Mouse (Mus musculus): ENCODE measurements at regions not wholly inside any gene's neighbourhood (a gene's known extent, or its start where the extent isn't known, plus 50 kb on each side); places are given as distances from the start of the nearest gene placed in this dataset.

DNA sequence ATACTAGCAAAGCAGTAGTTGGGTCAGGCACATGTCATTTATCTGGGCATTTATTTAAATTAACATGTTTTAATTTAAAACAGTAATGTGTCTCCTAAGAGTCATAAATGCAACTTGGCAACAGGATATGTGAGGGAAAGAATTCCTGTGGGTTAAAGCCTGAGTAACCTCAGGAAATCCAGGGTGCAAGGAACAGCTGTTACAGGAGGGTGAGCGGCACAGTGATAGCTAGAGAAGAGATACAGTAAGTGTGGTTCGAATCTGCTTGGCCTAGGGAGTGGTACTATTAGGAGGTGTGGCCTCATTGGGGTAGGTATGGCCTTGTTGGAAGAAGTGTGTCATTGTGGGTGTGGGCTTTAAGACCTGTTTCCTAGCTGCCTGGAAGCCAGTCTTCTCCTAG lies 66.3 kb upstream of the Slc30a5 start:
- no peak for ATAC-seq (ENCODE audit: low FRiP score, low read depth)
- Histone ChIP-seq H3K27ac (no peak overlapping the region), H3K4me1 (no peaks in the 10 kb centered on the region), H3K4me3 (no peak overlapping the region), H3K27me3 (replicated peaks) (no peaks in the 10 kb centered on the region), H3K36me3 (no peaks in the 10 kb centered on the region), H3K4me2 (replicated peaks) (no peak overlapping the region), H3K9ac (no peak overlapping the region), H3K9me3 (no peaks in the 10 kb centered on the region)
- WGBS, result 73% methylated on average over 2 of the region's 2 CpGs

DNA sequence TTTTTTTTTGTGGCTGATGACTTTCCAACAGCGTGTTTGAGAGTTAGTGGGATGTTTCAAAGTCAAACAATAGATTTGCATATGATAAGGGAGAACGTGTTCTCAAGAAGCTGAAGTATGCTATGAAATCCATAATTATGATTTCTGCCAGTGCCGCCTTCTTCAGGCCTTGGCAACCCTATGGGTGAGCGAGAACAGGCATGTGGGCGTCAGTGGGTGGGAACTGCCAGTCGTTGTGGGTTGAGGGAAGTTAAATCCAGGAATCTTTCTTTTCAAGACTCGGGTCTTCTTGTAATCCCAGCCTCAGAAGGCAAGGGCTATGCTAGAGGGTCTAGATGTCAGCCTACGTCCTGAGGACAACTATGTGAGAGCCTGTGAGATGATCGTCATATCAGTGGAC lies 60.6 kb upstream of the Slc30a5 start:
- no peaks in the 10 kb centered on the region for H3K27me3 ChIP-seq (replicated peaks)
- no peak overlapping the region for H3K27ac ChIP-seq
- no peak for ATAC-seq (ENCODE audit: low FRiP score, low read depth)
- H3K4me2 ChIP-seq (replicated peaks), result no peak overlapping the region
- no peaks in the 10 kb centered on the region for H3K36me3 ChIP-seq
- no peaks in the 10 kb centered on the region for H3K4me1 ChIP-seq
- H3K9me3 ChIP-seq, result no peaks in the 10 kb centered on the region
- no peak overlapping the region for H3K4me3 ChIP-seq
- 91% methylated on average over 9 of the region's 9 CpGs for WGBS
- no peak overlapping the region for H3K9ac ChIP-seq

DNA sequence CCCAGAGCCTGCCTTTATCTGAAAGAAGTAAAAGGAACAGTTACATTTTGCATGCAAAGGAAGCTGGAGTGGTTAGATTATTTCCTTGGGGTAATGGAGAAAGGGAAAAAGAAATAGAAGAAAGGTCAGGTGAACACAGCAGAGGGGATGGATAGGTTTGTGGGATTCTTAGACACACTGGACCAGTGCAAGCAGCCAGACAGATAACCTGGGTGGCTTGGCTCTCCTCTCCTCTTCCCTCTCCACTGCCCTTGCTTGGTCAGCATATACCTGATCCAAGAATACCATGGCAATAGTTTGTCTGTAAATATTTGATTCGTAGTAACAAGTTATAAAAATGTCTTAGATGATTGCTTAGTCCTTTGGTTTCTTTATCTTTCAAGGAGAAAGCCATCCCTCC lies 59.9 kb upstream of the Slc30a5 start:
- Histone ChIP-seq H3K27me3 (replicated peaks) (no peaks in the 10 kb centered on the region), H3K9me3 (no peaks in the 10 kb centered on the region), H3K4me1 (no peaks in the 10 kb centered on the region), H3K4me3 (no peak overlapping the region), H3K36me3 (no peaks in the 10 kb centered on the region), H3K27ac (no peak overlapping the region), H3K9ac (no peak overlapping the region), H3K4me2 (replicated peaks) (peak overlapping the region; percentile 40; the same call in 1 of the 2 replicates)
- peak; percentile 44; the same call in 1 of the 2 replicates for ATAC-seq (ENCODE audit: low FRiP score, low read depth)
- WGBS, result 88% methylated on average over 1 of the region's 1 CpGs

DNA sequence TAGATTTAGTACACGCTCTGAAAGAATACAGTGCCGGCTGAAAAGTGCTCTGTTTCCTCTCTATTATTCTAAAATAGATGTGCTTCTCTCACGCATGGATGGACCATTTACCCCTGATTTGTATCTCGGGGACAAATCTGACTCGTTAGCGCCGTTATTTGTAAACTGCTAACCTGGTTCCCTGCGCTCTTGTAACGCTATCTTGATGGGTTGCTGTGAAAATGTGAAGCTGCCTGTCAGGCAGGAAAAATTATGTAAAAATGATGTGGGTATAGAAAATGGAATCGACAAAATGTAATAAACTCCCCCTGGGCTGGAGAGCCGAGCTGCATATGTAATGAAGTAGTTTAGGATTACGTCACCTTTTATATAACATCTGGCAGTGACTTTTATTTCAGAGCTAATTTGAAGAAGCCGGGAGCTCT lies 59.4 kb upstream of the Slc30a5 start:
- H3K27me3 ChIP-seq (replicated peaks), result no peaks in the 10 kb centered on the region
- H3K4me1 ChIP-seq, result no peaks in the 10 kb centered on the region
- no peaks in the 10 kb centered on the region for H3K9me3 ChIP-seq
- no peaks in the 10 kb centered on the region for H3K36me3 ChIP-seq
- peak overlapping the region; percentile 40 for H3K4me2 ChIP-seq (replicated peaks)
- ATAC-seq (ENCODE audit: low FRiP score, low read depth), result peak; percentile 56; the same call in 1 of the 2 replicates
- no peak overlapping the region for H3K27ac ChIP-seq
- no peak overlapping the region for H3K4me3 ChIP-seq
- 50% methylated on average over 13 of the region's 13 CpGs for WGBS
- no peak overlapping the region for H3K9ac ChIP-seq

DNA sequence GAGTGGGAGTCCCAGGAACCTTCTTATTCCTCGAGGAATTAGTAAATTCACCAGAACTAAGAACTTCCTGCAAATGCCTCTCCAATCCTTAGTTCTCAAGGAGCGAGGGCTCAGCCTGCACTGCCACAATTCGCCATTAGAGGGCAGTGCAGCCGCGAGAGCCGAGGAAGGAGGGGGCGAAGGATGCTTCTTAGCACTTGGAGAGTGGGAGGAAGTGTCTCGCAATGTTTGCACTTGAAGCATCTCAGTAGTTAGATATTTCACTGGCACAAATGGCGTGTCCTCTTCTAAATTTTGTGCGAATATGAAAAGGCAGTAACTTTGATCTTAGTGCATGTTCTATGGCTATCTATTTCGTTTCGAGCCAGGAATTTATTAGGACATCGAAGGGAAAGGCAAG lies 59.0 kb upstream of the Slc30a5 start:
- Histone ChIP-seq H3K36me3 (no peaks in the 10 kb centered on the region), H3K27ac (no peak overlapping the region), H3K4me3 (no peak overlapping the region), H3K4me1 (no peaks in the 10 kb centered on the region), H3K27me3 (replicated peaks) (no peaks in the 10 kb centered on the region), H3K4me2 (replicated peaks) (peak overlapping the region; percentile 40), H3K9me3 (no peaks in the 10 kb centered on the region), H3K9ac (no peak overlapping the region)
- 22% methylated on average over 13 of the region's 13 CpGs for WGBS
- ATAC-seq (ENCODE audit: low FRiP score, low read depth), result peak; percentile 53; the same call in 1 of the 2 replicates

DNA sequence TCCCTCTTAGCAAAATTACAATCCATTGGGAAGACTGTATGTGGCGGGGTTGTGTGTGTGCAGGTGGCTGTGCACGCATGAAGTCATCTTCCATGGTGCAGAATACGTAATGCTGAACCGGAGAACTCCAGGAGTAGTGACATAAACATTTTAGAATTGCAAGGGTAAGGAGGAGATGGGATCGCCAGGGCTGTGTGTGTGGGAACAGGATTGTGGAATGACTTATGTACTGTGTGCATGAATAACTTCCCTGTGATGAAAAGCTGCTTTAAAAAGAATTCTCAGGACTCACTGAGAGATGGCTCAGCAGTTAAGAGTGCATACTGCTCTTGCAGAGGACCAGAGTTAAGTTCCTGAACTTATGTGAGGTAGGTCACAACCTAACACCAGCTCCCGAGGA lies 57.2 kb upstream of the Slc30a5 start:
- Histone ChIP-seq H3K4me2 (replicated peaks) (no peak overlapping the region), H3K36me3 (no peaks in the 10 kb centered on the region), H3K4me3 (no peak overlapping the region), H3K27me3 (replicated peaks) (no peaks in the 10 kb centered on the region), H3K9ac (no peak overlapping the region), H3K4me1 (no peaks in the 10 kb centered on the region), H3K27ac (no peak overlapping the region), H3K9me3 (no peaks in the 10 kb centered on the region)
- ATAC-seq (ENCODE audit: low FRiP score, low read depth), result no peak
- 79% methylated on average over 6 of the region's 6 CpGs for WGBS

DNA sequence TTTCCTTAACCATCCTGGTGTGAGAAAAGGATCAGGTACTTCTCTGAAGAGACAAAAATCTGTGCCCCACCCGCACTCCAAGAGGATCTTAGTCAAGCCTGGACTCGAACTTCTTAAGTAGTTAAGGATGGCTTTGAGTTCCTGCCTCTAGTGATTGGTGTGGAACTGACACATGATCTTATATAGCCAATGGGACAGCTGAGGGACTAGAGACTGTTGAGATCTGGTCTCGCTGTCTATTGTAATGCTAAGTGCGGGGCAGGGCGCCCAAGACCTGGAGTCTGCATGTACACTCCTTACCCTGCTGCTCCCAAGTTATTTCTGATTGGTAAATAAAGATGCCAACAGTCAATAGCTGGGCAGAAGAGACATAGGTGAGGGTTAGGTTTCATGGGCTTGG lies 55.3 kb upstream of the Slc30a5 start:
- Histone ChIP-seq H3K36me3 (no peaks in the 10 kb centered on the region), H3K9me3 (no peaks in the 10 kb centered on the region), H3K9ac (no peak overlapping the region), H3K27me3 (replicated peaks) (no peaks in the 10 kb centered on the region), H3K4me3 (no peak overlapping the region), H3K27ac (no peak overlapping the region), H3K4me2 (replicated peaks) (no peak overlapping the region), H3K4me1 (no peaks in the 10 kb centered on the region)
- ATAC-seq (ENCODE audit: low FRiP score, low read depth), result no peak
- WGBS, result 88% methylated on average over 5 of the region's 5 CpGs

DNA sequence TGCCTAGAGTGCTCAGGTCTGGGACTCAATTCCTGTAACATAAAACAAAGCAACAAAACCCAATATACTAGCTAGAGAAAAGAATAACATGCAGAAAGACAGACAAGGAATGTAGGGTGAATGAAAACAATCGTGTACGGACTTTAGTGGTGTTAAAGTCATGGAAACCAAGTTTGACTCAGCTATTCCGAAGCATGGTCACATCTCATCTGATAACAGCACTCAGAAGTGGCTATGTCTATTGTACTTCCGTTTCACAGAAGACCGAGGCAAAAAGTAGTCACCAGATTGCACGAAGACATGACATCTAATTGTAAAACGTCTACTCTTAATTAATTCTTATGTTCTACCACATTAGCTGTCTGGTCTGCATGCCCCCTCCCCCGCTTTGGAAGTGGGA lies 50.5 kb upstream of the Slc30a5 start:
- no peak for ATAC-seq (ENCODE audit: low FRiP score, low read depth)
- H3K4me1 ChIP-seq, result no peaks in the 10 kb centered on the region
- H3K27me3 ChIP-seq (replicated peaks), result no peaks in the 10 kb centered on the region
- no peak overlapping the region for H3K4me3 ChIP-seq
- H3K9me3 ChIP-seq, result no peaks in the 10 kb centered on the region
- WGBS, result 83% methylated on average over 8 of the region's 8 CpGs
- no peak overlapping the region for H3K9ac ChIP-seq
- H3K36me3 ChIP-seq, result no peaks in the 10 kb centered on the region
- no peak overlapping the region for H3K4me2 ChIP-seq (replicated peaks)
- no peak overlapping the region for H3K27ac ChIP-seq

Measured in neural tube, embryonic 12.5 days (tissue).